Mouse (Mus musculus) kidney, postnatal 4 days (tissue): ENCODE results near the gene Lrmda.

ENCODE experiments used
- DNase-seq, 2 experiments: peaks; one replicate each; pipeline ENCODE4 v3.0.0; 2021; ENCODE audit warnings: mixed read lengths in 2 of 2

Gene Lrmda

DNA sequence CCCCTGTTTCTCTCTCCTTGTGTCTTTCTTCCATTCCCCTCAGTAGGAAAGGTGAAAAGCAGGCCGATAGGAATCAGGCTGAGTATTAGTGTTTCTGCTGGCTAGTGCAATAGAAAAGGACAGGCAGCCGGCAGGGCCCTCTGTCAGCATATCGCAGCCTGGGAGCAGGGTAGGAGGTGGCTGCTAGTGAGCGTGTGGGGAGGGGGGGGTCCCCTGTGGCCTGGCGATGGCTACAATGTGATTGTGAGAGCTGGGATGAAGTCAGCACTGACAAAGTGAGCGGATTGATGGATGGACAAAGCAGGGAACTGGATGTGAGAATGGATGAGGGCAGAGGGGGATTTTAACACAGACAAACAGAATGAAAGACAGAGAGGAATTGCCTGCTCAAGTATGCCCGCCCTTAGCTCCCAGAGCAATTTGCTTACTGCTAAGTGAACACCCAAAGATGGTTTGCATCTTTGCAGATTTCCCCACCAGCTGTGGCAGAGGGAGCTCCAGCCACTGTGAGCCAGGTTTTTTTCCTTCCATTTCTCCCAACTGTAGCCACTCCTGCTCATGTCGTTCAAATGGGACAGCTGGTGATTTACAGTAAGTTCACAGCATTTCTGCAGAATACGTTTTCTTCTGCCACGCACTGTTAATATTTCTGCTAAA lies 240.0 kb downstream of the Lrmda start:
- DNase-seq: no peak

GRCm38 (mm10) chr14:22260033-22260419 lies 240.5 kb downstream of the Lrmda start:
- no peak for DNase-seq

DNA sequence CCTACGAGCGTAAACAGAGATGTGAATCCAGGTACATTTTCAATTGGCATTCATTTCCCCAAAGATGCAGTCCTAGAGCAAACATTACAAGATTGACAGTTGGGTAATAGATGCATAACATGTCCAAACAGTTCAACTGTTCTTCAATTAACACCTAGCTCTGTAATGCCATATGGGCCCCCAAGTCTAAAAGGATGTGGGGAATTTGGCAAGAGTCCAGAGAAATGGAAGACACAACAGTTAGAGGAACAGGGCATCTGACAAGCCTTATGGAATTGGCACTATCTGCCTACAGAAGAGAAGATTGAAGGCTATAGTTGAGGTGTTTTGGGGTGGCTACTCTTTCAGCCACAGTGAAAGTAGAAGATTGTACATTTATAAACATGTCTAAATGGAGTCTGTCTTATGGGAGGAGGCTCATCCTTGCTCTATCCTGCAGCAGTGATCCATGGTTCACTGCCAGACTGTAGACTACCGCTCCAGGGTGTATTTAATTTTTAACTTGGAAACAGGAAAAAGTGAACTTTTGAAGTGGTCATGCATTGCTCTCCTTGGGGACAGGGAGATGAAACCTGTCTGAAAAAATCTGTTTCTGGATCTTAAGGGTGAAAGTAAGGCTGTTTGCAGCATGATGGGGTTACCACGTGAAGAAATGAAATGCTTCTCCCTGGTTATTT lies 245.9 kb downstream of the Lrmda start:
- DNase-seq: no peak

- peak; percentile 37 to 65 for DNase-seq
Observed at GRCm38 (mm10) chr14:22269812-22270211, 250.3 kb downstream of the Lrmda start.

DNA sequence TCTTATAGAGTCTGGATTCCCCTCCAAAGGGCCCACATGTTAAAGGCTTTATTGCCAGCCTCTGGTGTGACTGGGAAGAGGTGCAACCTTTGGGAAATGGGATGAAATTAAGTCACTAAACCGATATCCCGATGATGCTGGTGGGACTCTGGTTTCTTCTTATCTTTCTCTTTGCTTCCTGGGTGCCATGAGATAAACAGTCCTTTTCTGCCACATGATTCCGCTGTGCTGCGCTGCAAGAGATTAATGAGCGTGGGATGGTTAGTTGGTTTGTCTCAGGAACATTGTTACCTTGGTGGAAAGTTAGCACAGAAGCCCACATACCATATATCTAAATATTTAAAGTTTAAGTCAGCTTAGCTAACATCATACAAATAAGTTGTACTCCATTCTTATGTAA lies 258.5 kb downstream of the Lrmda start:
- no peak for DNase-seq

DNA sequence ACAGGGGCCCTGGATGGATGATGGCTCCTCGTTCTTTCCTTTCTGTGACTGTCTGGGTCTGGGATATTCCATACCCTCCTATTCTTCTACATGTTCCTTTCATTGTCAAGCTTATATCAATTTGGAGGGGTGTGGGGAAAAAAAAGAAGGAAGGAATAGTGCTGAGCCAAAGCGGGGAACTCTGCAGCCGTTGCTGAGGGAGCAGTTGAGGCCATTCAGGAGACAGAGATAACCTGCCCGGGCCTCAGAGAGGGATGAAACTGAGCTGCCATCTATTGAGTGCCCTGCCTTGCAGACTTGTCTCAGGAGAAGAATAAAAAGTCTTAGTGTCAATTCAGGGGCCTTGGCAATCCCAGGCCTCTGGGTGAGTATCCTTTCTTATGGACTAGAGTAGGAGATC lies 260.1 kb downstream of the Lrmda start:
- DNase-seq: no peak

DNA sequence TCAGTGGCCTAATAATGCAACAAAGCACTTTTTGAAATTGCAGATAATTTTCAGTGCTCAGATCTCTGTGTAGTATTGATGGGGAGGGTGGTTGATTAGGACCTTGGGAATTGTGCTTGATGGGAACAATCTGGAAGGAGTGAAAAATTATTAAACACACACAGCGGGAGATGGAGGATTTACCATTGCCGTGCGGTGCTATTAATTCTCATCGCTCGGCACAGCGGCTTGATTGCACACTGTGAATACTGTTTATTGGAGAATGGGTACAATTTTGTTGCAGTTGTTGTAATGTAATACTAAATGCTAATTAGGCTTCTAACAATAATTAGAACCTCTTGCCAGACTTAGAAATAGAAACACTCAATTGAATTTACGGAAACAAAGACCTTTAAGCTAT lies 262.1 kb downstream of the Lrmda start:
- no peak for DNase-seq

DNA sequence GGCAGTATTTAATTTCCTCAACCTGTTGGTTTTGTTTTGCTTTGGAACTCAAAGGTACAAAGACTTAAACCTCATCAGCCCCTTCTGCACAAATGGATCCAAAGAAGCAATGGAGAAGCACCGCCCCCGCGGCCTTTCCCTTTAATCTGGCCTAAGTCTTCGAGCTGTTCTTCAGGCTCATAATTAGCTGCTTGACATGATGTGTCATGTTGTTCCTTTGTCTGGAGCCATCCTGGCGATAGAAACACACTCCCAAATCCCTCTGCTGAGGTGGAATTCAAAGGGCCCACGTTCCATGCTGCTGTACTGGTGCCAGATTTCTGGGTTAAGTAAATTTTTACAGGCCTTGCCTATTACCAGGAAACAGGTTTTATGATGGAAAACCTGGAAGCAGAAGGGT lies 263.3 kb downstream of the Lrmda start:
- no peak for DNase-seq

DNA sequence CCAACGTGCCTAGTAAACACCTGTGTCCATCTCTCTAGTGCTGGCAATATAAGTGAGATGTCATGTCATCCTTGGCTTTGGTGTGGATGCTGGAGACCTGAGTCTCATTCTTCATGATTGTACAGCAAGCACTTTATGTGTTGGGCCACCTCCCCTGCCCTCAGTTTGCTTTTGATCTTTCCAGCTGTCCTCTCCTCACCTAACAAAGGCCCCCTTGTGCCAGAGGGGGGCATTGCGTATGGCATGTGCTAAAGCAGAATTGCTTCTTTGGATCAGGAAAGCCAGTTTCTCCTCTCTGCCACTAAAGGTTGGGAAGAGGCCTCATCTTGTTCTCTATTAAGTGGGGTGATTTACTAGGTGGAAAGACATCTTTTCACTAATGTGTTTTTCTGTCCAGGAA lies 264.2 kb downstream of the Lrmda start:
- DNase-seq: peak; percentile 44 to 55

DNA sequence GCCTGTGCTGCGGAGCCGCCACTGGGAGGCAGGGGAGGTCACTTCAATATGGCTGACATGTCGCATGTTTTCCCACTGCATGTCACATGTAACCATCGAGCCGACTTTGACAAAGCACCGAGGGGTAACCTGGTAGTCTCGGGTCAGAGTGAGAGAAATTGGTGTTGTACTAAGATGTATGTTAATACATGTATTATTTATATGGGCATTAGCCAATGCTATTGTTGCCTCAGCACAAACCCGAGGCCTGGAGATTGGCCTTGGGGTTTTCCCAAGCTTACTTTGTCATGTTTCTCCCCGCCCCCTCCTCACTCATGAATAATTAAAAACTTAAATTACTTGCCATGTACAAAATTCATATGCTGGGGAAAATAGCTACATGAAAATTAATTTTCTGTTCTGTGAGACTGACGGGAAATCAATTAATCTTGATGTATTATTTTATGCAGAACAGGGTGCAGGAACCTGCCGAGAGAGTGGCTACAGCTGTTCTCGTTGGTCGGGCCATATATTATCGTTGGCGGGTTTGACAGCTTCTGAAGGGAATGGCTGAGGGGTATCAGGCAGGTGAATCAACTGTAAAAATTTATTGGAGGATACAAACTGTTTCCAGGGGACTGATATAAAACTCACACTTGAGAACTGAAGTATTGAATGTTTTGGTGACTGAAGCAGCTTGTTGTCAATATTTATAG lies 265.5 kb downstream of the Lrmda start:
- DNase-seq: no peak

GRCm38 (mm10) chr14:22285826-22286225 lies 266.3 kb downstream of the Lrmda start:
- no peak for DNase-seq

- no peak for DNase-seq
Observed at GRCm38 (mm10) chr14:22288179-22288578, 268.7 kb downstream of the Lrmda start.

- DNase-seq: no peak
Observed at GRCm38 (mm10) chr14:22289380-22289922, 269.9 kb downstream of the Lrmda start.

DNA sequence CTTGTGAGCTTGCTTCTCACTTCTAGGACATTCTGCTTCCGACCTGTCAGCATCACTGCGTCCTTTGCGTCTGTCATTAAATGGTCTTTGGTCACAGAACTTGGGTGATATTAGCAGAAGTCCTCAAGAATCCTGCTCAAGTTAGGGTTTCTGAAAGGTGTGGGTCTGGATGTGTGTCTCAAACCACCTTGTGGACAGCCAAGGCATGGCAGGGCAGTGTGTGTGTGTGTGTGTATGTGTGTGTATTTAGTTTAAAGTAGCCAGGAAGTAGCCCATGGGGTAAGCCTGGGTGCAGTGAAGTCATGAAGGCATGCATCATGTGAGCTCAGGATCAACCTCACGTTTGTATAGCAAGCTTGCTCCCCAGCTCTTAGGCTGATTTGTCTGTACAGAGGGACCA lies 274.9 kb downstream of the Lrmda start:
- no peak for DNase-seq

DNA sequence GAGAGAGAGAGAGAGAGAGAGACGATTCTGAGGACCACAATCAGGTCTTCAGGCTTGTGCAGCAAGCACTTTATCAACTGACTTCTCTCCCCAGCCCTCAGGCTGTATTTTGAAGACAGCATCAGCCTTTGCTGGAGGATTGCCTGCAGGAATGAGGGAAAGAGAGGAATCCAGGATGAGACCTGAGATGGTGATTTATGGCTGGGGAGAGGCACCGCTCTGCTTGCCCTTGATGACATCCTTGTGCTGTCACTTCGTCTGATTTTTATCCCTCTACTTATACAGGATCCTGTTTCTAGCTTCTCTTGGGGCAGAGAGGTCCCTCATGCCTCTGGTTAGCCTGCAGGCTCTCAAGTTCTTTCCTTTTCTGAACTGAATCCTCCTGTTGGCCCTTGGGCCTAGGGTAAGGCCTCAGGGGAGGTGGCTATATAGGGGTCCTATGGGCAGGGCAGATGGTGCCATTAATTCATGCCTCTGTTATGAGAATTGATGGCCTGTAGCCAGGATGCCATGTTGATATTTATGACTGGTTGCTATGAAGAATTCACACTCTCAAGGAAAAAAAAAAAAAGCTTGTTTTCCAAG lies 277.2 kb downstream of the Lrmda start:
- no peak for DNase-seq

GRCm38 (mm10) chr14:22306759-22307158 lies 287.2 kb downstream of the Lrmda start:
- DNase-seq: no peak

- DNase-seq: no peak
Observed at GRCm38 (mm10) chr14:22308059-22308458, 288.5 kb downstream of the Lrmda start.

DNA sequence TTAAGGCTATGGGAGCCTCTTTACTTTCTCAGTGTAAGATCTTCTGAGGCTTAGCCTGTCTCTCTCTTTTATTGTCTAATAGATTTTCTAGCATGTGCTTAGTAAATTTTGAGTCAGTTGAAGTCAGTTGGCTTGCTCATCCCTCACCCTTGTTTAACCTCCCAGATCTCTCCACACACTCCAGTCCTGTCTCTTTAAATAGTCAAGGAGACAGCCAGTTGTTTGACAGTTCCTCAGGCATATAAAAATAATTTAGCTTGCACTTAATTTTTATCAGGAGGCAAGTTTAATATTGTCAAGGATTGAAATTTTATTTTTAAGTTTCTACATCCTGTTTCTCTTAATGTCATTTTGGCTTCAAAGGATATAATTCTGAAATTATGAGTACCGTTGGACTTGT lies 303.5 kb downstream of the Lrmda start:
- no peak for DNase-seq

DNA sequence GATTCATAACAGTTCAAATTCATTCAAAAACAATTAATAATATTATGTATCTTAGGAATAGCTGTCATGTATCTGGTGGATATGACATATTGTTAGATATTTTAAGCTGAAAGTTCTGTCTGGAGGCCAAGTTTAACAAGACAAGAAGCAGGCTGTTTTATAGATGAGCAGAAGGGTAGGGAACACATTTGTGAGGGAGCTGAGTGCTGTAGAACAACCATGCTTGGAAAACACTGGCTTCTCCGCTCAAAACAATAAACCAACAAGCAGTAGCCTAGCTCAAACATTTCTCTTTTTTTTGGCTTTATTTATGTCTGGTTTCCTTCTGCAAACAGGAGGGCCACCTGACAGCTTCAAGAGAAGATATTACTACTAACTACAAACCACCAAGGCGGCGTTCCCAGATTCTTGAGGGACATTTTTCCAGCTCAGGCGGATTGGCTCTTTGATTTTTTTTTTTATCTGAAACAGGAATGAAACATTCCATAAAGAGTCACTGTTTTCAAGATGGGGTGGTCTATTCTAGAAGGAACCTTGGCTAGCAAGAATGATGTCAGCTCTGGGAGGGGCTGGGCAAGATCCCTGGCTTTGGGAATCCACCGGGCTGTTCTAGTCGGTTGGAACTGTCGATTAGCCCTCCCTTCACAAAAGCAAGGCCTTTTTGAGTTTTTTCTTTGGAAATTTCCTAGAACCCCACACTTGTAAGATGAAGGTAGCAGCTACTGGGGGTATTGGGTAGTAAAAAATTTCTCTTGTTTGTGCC lies 304.2 kb downstream of the Lrmda start:
- peak; percentile 32 to 51 for DNase-seq

DNA sequence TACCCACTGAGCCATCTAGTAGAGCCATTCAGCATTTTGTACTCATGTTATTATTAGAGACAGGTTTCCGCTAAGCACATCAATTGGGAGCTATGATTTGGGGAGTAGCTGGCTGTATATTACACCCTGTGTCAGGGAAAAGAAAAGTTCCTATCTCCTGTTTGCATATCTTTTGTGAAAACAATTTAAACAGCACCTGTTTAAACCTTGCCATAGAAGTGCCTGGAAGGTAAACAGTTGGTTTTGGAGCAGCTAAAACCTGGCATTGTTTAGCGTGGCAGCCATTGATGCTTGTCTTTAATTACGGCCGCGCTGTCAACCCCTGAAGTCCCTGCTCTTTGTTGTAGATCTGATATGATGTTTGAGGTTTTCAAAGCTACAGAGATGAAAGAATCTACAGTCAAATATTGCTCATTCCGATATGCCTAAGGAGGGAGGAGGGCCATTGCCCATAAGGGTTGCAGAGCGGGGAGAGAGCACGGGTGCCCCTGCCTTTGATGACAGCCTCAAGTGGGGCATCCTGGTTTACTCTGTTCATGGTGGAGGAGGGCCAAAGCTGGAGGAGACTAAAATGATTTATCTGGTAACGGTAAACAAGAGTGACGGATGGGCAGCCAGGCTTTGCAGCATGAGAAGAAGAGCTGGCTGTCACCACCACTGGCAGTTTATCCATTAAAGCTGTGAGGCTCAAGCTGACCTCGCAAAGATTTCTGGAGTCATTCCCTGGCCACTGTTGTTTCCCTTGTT lies 306.9 kb downstream of the Lrmda start:
- DNase-seq: no peak

GRCm38 (mm10) chr14:22329191-22329590 lies 309.7 kb downstream of the Lrmda start:
- DNase-seq: no peak
